Mouse (Mus musculus): Measurements from ENCODE around the gene Zc3h18.

Zc3h18 gene

DNA sequence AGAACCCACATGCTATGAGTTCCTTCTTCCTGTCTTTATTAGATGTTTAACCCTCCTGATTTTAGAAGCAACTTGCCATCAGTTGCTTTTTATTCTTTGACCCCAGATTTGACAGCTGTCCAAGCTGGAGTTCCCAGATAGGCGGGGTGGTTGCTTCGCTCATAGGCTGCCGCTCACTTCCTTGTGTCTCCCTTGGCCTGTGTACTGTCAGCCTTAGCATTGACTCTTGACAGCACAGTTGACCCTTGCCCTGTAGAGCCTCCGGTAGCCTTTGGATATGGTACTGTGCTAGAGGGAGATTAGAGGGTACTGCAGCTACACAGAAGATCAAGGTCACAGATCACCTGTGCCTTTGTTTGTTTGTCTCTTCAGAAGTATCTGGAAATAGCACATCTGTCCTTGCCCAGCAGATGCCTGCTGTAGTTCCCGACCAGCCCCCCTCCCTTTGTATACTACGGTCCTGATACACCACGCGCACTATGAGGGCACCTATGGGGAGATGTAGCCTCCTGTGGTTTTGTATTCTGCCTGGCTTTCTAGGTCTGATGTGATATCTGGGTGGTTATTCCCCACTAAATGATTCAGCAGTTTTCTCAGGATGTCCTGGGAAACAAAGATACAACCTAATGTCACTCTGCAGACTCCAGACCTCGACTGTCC, 28.9 kb downstream of the Zc3h18 start:
- no peak for DNase-seq

DNA sequence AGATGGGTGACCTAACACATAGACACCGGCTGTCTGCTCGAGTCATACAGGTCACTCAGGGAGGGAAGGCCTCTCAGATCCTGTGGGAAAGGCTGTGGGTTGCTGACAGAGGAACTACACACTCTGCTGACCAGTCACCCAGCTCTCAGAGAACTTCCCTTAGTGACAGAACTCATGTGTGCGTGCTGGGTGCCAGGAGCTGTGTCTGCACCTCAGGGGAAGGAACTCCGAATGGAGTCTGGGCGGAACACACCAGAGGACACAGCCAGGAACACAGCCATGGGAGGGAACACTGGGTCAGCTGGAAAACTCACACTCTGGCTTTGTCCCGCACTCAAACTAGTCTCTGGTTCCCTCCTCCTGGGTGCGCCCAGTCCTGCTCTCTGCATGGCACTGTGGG, 31.3 kb downstream of the Zc3h18 start:
- no peak for DNase-seq

- no peak for DNase-seq
These were observed 37.9 kb downstream of the Zc3h18 start for GRCm38 (mm10) chr8:122414311-122414710.

- no peak for DNase-seq
These were observed 39.1 kb downstream of the Zc3h18 start for GRCm38 (mm10) chr8:122415554-122415953.

- DNase-seq = no peak
These were observed 43.6 kb downstream of the Zc3h18 start for GRCm38 (mm10) chr8:122419881-122420555.

- DNase-seq = no peak
These were observed 45.1 kb downstream of the Zc3h18 start, which contains the start of gene Il17c for GRCm38 (mm10) chr8:122421376-122422070. Gene Il17c, plus strand, starts transcription at chr8:122422020.

GRCm38 (mm10) chr8:122423217-122423616, 46.8 kb downstream of the Zc3h18 start:
- no peak for DNase-seq

DNA sequence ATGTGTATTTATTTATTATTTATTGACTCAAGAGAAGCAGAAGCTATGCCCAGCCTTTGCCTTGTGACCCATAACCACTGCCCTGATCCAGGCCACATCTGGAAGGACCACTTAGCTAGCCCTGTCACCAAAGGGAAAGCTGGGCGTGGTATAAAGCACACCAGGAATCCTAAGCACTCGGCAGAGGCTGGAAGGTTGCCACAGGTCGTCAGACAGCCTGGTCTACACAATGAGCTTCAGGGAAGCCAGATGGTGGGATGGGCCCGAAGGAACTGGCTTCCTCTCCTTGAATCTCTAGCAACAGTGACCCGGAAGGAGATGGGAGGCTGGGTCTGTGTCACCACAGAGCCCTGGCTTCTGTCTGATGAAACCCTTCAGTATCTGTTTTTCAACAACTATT, 47.2 kb downstream of the Zc3h18 start:
- no peak for DNase-seq

DNA sequence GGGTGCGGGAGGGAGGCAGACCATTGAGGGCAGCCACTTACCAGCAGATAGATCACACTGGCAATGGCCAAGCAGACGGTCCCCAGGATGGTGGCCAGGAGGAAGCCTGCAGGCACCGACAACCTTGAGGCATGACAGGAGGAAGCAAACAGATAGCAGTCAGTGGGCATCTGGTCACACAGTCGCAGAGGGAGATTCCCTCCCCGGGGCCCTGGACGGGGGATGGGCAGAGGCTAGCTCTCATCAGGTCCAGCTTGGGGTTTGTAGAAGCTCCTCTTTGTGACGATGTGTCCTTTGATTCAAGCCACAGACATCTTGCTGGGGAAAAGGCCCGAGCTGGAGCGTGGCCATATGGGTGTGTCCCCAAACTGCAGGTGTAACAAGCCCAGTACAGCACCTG, 49.7 kb downstream of the Zc3h18 start:
- no peak for DNase-seq

GRCm38 (mm10) chr8:122427607-122428006, 51.2 kb downstream of the Zc3h18 start:
- no peak for DNase-seq

- no peak for DNase-seq
These were observed 51.8 kb downstream of the Zc3h18 start for GRCm38 (mm10) chr8:122428163-122428562.

DNA sequence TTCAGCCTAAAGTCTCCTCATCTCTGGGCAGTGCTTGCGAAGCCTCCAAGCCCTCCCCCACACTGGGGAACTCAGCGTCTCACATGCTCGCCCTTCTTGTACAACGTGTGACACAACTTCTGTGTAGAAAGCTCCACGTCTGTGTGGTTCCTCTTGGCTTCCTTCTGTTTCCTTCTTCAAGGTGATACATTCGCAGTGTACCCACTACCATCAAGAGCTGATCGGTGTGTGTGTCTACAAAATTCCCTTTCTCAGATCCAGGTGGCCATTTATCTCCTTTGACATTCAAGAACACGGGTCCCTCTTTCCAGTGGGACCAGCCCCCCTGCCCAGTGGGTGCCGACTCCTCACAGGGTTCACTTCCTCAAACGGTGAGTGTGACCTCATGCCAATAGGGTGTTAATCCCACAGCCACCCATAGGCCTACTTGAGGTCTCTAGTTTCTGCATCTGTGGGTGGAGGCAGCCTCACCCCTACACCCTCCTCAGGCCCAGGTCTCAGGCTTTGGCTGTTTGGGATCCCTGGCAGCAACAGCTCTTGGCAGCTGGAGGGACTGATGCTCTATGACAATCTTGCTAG, 53.7 kb downstream of the Zc3h18 start:
- no peak for DNase-seq

GRCm38 (mm10) chr8:122430646-122431045, 54.2 kb downstream of the Zc3h18 start:
- no peak for DNase-seq

DNA sequence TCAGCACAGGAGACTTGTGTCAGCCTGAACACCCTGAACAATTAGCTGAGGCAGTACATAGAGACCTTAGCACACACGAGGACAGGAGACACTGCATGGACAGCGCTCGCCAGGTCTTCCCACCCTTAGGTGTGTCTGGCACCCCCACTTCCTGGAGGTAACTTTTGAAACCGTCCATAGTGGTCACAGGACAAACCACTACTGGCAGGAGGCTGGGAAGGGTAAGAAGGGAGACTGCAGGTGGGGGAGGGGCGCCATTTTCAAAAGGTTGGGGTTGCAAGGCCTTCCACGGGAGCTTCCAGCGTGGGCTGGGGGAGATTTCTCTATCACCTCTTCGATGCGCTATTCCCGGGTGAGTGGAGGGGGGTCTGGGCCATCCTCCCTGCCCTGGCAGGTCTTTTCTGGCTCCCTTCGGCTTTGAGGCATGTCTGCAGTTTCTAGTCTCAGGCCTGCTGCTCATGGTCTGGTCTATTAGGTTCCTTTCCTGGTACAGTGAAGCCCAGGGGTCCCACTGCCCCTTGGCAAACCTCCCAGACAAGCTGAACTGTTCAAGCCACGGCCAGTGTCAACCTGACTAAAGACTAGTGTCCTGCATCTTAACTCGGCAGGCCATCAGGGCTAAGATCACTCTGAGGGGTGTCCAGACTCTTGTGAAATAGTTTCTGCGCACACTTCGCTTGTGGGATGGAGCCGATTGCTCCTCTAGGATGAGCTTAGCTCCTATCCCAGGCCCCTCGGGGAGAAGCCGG, 55.5 kb downstream of the Zc3h18 start:
- DNase-seq = peak; percentile 70

DNA sequence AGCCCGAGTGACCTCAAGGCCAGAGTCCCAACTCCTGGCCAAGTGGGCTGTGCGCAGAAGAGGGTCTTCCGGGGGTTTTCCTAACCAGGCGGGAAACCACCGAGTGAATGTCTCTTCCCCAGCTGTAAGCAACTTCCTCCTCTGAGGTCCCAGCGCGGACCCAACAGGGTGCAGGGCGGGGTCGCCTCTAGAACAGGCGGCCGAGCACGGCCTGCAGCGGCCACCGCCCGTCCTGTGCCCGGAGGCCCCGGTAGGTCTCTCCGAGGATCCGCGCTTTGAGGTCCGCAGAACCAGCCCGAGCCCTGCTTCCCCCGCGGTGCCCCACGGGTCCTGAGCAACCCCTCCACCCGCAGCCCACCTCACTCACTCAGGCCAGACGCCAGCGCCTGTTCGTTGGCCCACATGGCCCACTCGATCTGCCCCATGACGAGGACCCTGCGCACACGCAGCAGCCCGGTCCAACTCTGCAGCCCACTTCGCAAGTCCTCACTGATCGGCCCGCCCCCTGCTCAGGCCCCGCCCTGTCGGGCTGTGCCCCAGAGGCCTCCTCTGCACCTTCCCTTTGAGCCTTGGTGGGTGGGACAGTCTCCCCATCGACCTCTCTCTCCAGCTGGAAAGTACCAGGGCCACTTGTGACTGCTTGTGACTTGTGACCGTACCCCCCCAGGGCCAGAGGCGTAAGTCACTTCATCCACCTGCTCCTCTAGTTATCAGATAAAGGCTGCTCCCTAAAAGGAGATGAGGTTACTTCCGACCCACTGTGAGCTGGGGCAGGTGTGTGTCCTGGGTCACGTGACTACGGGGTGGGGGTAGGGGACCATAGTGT, 56.2 kb downstream of the Zc3h18 start, which contains the start of gene Cyba:
TSS of gene Cyba (minus strand) at position 488 of the 826 bp plus-strand sequence.
- peak; percentile 90 for DNase-seq

- no peak for DNase-seq
These were observed 57.0 kb downstream of the Zc3h18 start for GRCm38 (mm10) chr8:122433269-122433905.

GRCm38 (mm10) chr8:122435375-122435774, 59.0 kb downstream of the Zc3h18 start:
- no peak for DNase-seq

DNA sequence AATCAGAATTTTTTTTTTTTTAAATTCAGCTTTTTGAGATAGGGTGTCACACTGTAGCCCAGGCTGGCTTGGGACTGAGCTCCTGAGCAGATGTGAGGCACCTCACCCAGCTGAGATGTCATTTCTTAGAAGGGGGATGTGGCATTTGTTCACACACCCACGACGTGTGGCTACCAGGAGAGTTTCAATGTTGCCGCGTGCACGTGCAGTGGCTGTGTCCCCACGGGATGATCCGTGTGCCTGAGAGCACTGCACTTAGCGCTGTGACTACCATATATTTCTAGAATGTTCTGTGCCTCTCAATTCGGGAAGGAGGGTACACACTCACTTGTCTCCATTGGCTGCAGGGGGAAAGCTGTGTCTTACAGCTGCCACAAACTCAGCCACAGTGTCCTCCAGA, 59.7 kb downstream of the Zc3h18 start:
- DNase-seq = no peak

DNA sequence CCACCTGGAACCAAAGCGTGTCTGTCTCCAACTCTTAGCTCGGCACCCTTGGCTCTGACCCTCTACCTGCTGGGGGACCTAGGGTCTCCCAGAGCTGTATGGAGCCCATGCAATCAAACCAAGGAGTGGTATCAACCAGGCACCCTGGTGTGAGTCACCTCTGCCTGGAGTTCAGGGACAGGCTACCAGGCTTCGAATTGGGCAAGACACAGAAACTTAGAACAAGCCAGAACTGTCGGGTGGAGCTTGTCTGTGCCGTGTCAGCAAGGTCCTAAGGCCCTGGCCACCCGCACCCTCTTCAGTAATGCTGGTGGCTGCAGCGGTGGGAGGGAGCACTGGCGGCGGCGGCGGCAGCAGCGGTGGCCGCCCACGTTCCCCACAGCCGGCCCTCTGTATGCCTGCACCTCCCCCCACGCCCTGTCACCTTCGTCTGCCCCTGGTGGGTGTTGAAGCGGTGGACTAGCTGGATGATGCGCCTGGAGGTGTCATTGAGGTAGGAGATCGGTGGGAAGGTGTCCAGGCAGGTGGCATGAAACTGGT, 60.2 kb downstream of the Zc3h18 start:
- no peak for DNase-seq

GRCm38 (mm10) chr8:122437708-122438331, 61.4 kb downstream of the Zc3h18 start:
- DNase-seq = no peak

GRCm38 (mm10) chr8:122439336-122439735, 62.9 kb downstream of the Zc3h18 start:
- DNase-seq = no peak
